Mouse (Mus musculus): Measurements from ENCODE around the gene Actr3b. TPM values are rescaled to one million over a fixed set of nuclear protein-coding genes. Genes with fewer than 3 reads are reported as not detected.

The Actr3b gene
- total and polyA plus RNA-seq, 3 experiments, result 1.3 to 4.7 (median 3.9) TPM

GRCm38 (mm10) chr5:25889746-25890382, 130.1 kb downstream of the Actr3b start:
- Histone ChIP-seq H3K9ac (ENCODE audit: insufficient read depth, low read depth) (no peak overlapping the region), H3K36me3 (replicated peaks in 1 of 2; ENCODE audit: control insufficient read depth in 1 of 2, insufficient read depth in 1 of 2, low read length in 1 of 2) (no peaks in the 10 kb centered on the region), H3K4me3 (replicated peaks in 1 of 3; ENCODE audit: low read depth in 2 of 3, low read length in 2 of 3, poor library complexity in 1 of 3) (no peak overlapping the region), H3K27me3 (replicated peaks) (peaks cover 2% of the 10 kb centered on the region), H3K79me2 (replicated peaks; ENCODE audit: control insufficient read depth, extremely low read depth, insufficient read depth, poor library complexity, severe bottlenecking) (no peaks in the 10 kb centered on the region), H3K4me2 (ENCODE audit: insufficient read depth, low read depth, poor library complexity, severe bottlenecking) (no peak overlapping the region), H3K4me1 (ENCODE audit: control insufficient read depth in 1 of 2, insufficient read depth in 2 of 2) (0 out of 4 replicates have a peak, but pooled peaks cover 0 to 5% of the 10 kb centered on the region in 2 experiments), H3K27ac (ENCODE audit: insufficient read depth, low read depth) (no peak overlapping the region), H3K9me3 (replicated peaks; ENCODE audit: low read length) (peaks cover 3% of the 10 kb centered on the region)
- dilution Hi-C loops (cut with MboI; ENCODE audit: extremely low pct_ligation_motif_present, extremely low pct_unique_long_range_greater_than_20kb, low sequenced_read_pairs), result no loop called here
- DNase-seq (ENCODE audit: extremely low read depth), result no peak
- in situ Hi-C loops (cut with MboI; ENCODE audit: low pct_ligation_motif_present, low pct_unique_long_range_greater_than_20kb, low sequenced_read_pairs), result no loop called here
- no peak for TF ChIP-seq CHD2 (IDR thresholded peaks at IDR 0.05; ENCODE audit: low read length)
- TF ChIP-seq SIN3A (IDR thresholded peaks at IDR 0.05; ENCODE audit: low read length), result no peak
- no peak for TF ChIP-seq MYC (IDR thresholded peaks at IDR 0.05; ENCODE audit: low read depth, low read length)
- no peak for TF ChIP-seq E2F4 (IDR thresholded peaks at IDR 0.05; ENCODE audit: insufficient replicate concordance, low read depth, low read length)
- no peak for TF ChIP-seq UBTF (IDR thresholded peaks at IDR 0.05; ENCODE audit: low read depth, low read length)
- no peak for TF ChIP-seq GABPA (IDR thresholded peaks at IDR 0.05; ENCODE audit: insufficient replicate concordance, low read depth, low read length)
- TF ChIP-seq JUN (IDR thresholded peaks at IDR 0.05; ENCODE audit: insufficient read depth, low read depth, low read length), result no peak
- TF ChIP-seq SMC3 (IDR thresholded peaks at IDR 0.05; ENCODE audit: low read depth, low read length), result no peak
- TF ChIP-seq ZC3H11A (IDR thresholded peaks at IDR 0.05; ENCODE audit: low read depth, low read length), result no peak
- TF ChIP-seq HCFC1 (IDR thresholded peaks at IDR 0.05; ENCODE audit: low read depth, low read length), result no peak
- TF ChIP-seq KAT2A (IDR thresholded peaks at IDR 0.05; ENCODE audit: insufficient replicate concordance, low read length), result no peak
- TF ChIP-seq TBP (conservative IDR thresholded peaks at IDR 0.05; ENCODE audit: low read depth, low read length), result no peak
- TF ChIP-seq EP300 (IDR thresholded peaks at IDR 0.05; ENCODE audit: low read length), result no peak
- no peak for TF ChIP-seq RCOR1 (conservative IDR thresholded peaks at IDR 0.05; ENCODE audit: low read depth, low read length)
- no peak for TF ChIP-seq CHD1 (IDR thresholded peaks at IDR 0.05; ENCODE audit: low read depth, low read length)
- no peak for TF ChIP-seq USF2 (conservative IDR thresholded peaks at IDR 0.05; ENCODE audit: low read depth, low read length)
- no peak for TF ChIP-seq POLR2AphosphoS2 (IDR thresholded peaks at IDR 0.05; ENCODE audit: low read depth, low read length)
- no peak for TF ChIP-seq NRF1 (IDR thresholded peaks at IDR 0.05; ENCODE audit: low read depth, low read length)
- no peak for TF ChIP-seq ZMIZ1 (IDR thresholded peaks at IDR 0.05; ENCODE audit: low read depth, low read length)

GRCm38 (mm10) chr5:25891321-25891720, 131.5 kb downstream of the Actr3b start:
- H3K9ac ChIP-seq (ENCODE audit: insufficient read depth, low read depth), result no peak overlapping the region
- in situ Hi-C loops (cut with MboI; ENCODE audit: low pct_ligation_motif_present, low pct_unique_long_range_greater_than_20kb, low sequenced_read_pairs), result no loop called here
- no peak overlapping the region for H3K4me2 ChIP-seq (ENCODE audit: insufficient read depth, low read depth, poor library complexity, severe bottlenecking)
- H3K9me3 ChIP-seq (replicated peaks; ENCODE audit: low read length), result no peaks in the 10 kb centered on the region
- DNase-seq (ENCODE audit: extremely low read depth), result no peak
- H3K4me3 ChIP-seq (replicated peaks in 1 of 3; ENCODE audit: low read depth in 2 of 3, low read length in 2 of 3, poor library complexity in 1 of 3), result no peak overlapping the region
- no peak for TF ChIP-seq PAX5 (IDR thresholded peaks at IDR 0.05; ENCODE audit: low read length)
- no peak for TF ChIP-seq SMC3 (IDR thresholded peaks at IDR 0.05; ENCODE audit: low read depth, low read length)
- no peak for TF ChIP-seq TCF12 (IDR thresholded peaks at IDR 0.05; ENCODE audit: low read depth, low read length)
- no peak for TF ChIP-seq CHD2 (IDR thresholded peaks at IDR 0.05; ENCODE audit: low read length)
- no peak for TF ChIP-seq JUN (IDR thresholded peaks at IDR 0.05; ENCODE audit: insufficient read depth, low read depth, low read length)
- TF ChIP-seq USF2 (conservative IDR thresholded peaks at IDR 0.05; ENCODE audit: low read depth, low read length), result no peak
- no peak for TF ChIP-seq CTCF (conservative IDR thresholded peaks at IDR 0.05 in 1 of 2, IDR thresholded peaks at IDR 0.05 in 1 of 2; ENCODE audit: low read depth in 2 of 2, low read length in 2 of 2)
- no peak for TF ChIP-seq MAFK (IDR thresholded peaks at IDR 0.05; ENCODE audit: insufficient replicate concordance, low read length)
- no peak for TF ChIP-seq MXI1 (IDR thresholded peaks at IDR 0.05; ENCODE audit: low read depth, low read length)
- TF ChIP-seq MAX (IDR thresholded peaks at IDR 0.05; ENCODE audit: low read length), result no peak
- TF ChIP-seq NRF1 (IDR thresholded peaks at IDR 0.05; ENCODE audit: low read depth, low read length), result no peak
- no peak for TF ChIP-seq MAZ (IDR thresholded peaks at IDR 0.05; ENCODE audit: low read depth, low read length)
- no peak for TF ChIP-seq ETS1 (conservative IDR thresholded peaks at IDR 0.05; ENCODE audit: low read depth, low read length)
- no peak for TF ChIP-seq KAT2A (IDR thresholded peaks at IDR 0.05; ENCODE audit: insufficient replicate concordance, low read length)
- no peak for TF ChIP-seq MYC (IDR thresholded peaks at IDR 0.05; ENCODE audit: low read depth, low read length)
- dilution Hi-C loops (cut with MboI; ENCODE audit: extremely low pct_ligation_motif_present, extremely low pct_unique_long_range_greater_than_20kb, low sequenced_read_pairs), result no loop called here
- peaks cover 2% of the 10 kb centered on the region for H3K27me3 ChIP-seq (replicated peaks)
- no peak overlapping the region for H3K27ac ChIP-seq (ENCODE audit: insufficient read depth, low read depth)
- H3K4me1 ChIP-seq (ENCODE audit: control insufficient read depth in 1 of 2, insufficient read depth in 2 of 2), result 0 out of 4 replicates have a peak, but pooled peaks cover 0 to 5% of the 10 kb centered on the region in 2 experiments
- no peaks in the 10 kb centered on the region for H3K36me3 ChIP-seq (replicated peaks in 1 of 2; ENCODE audit: control insufficient read depth in 1 of 2, insufficient read depth in 1 of 2, low read length in 1 of 2)
- H3K79me2 ChIP-seq (replicated peaks; ENCODE audit: control insufficient read depth, extremely low read depth, insufficient read depth, poor library complexity, severe bottlenecking), result no peaks in the 10 kb centered on the region
